18 mouse cellular contexts compared by ENCODE assay signal in genomic region chr4:107243365-107244333, GRCm38 (mm10). TPM values are rescaled to one million over a fixed set of nuclear protein-coding genes. Genes with fewer than 3 reads are reported as not detected.
DNase-seq lines count a peak whose midpoint lies in the region; ATAC-seq and TF ChIP-seq lines count a peak whose summit lies in the region.
"Had no signal": no experiment of that assay in that cellular context is flagged by ENCODE, and none has a peak within 500 bp of the region (broad histone marks: within the 10 kb centered on the region; RNA-seq: fewer than 3 reads in every experiment).

No protein-coding gene starts in this region.

- H3K36me3 ChIP-seq in heart, embryonic 12.5 days, result peaks cover 45% of the 10 kb centered on the region
- H3K36me3 ChIP-seq in hindbrain, postnatal 0 days (ENCODE audit: insufficient read depth, low read length), result peaks cover 13% of the 10 kb centered on the region

- H3K4me1 ChIP-seq in heart, embryonic 12.5 days (replicated peaks), result peaks cover 37% of the 10 kb centered on the region
- H3K4me1 ChIP-seq in hindbrain, postnatal 0 days (ENCODE audit: insufficient read depth, low read length), result no peaks in the 10 kb centered on the region
- H3K4me1 ChIP-seq: neural tube, embryonic 12.5 days had no signal

- H3K9ac ChIP-seq in heart, embryonic 12.5 days, result no peak overlapping the region
- no peak overlapping the region for H3K9ac ChIP-seq in hindbrain, postnatal 0 days (replicated peaks; ENCODE audit: low read length)
- H3K9ac ChIP-seq: limb, embryonic 13.5 days; neural tube, embryonic 12.5 days had no signal

- intact Hi-C loops in heart, postnatal 36 days (cut with DNase I), result no loop called here

- H3K27me3 ChIP-seq in heart, embryonic 12.5 days (replicated peaks), result no peaks in the 10 kb centered on the region
- H3K27me3 ChIP-seq in hindbrain, postnatal 0 days (ENCODE audit: insufficient read depth, low read length), result no peaks in the 10 kb centered on the region
- H3K27me3 ChIP-seq: limb, embryonic 13.5 days; neural tube, embryonic 12.5 days had no signal

- no peak for DNase-seq in heart, postnatal 36 days
- DNase-seq in layer of hippocampus, adult 2 months (ENCODE audit: low spot score in 2 of 2), result no peak
- DNase-seq in layer of hippocampus, adult 9-10 months (ENCODE audit: low spot score), result no peak
- peak; percentile 22 for DNase-seq in MN1 (ENCODE audit: low spot score)
- DNase-seq in hindbrain, postnatal 0 days (ENCODE audit: low spot score), result peak; percentile 26
- DNase-seq in urinary bladder, postnatal 25 days (ENCODE audit: low spot score), result no peak
- DNase-seq: cerebellum, adult 8-10 months; embryo, embryonic 11 days; gastrocnemius, postnatal 14 days; kidney, adult 8-10 months; layer of hippocampus, postnatal 36 days; lung, adult 2 months; right cerebral cortex, postnatal 14 days; thymus, postnatal 25 days had no signal

- no peak for ATAC-seq in heart, embryonic 12.5 days (ENCODE audit: insufficient number of reproducible peaks, low FRiP score)
- no peak for ATAC-seq in hindbrain, postnatal 0 days

- H3K4me2 ChIP-seq in heart, embryonic 12.5 days, result no peak overlapping the region; the same call in 1 of the 2 replicates
- no peak overlapping the region for H3K4me2 ChIP-seq in hindbrain, postnatal 0 days (ENCODE audit: low read depth, low read length)
- H3K4me2 ChIP-seq: limb, embryonic 13.5 days; neural tube, embryonic 12.5 days had no signal

- no peaks in the 10 kb centered on the region for H3K9me3 ChIP-seq in heart, embryonic 12.5 days (replicated peaks)
- H3K9me3 ChIP-seq in hindbrain, postnatal 0 days (ENCODE audit: low read length), result no peaks in the 10 kb centered on the region
- H3K9me3 ChIP-seq: limb, embryonic 13.5 days; neural tube, embryonic 12.5 days had no signal

- TF ChIP-seq CTCF in layer of hippocampus, adult 2 months (conservative IDR thresholded peaks at IDR 0.05), result no peak
- no peak for TF ChIP-seq CTCF in hindbrain, postnatal 0 days (IDR thresholded peaks at IDR 0.05; ENCODE audit: low read depth)

- H3K4me3 ChIP-seq in heart, embryonic 12.5 days, result no peak overlapping the region
- no peak overlapping the region for H3K4me3 ChIP-seq in layer of hippocampus, adult 2 months
- no peak overlapping the region for H3K4me3 ChIP-seq in hindbrain, postnatal 0 days (ENCODE audit: low read length)
- H3K4me3 ChIP-seq: limb, embryonic 13.5 days; neural tube, embryonic 12.5 days had no signal

- H3K27ac ChIP-seq in heart, embryonic 12.5 days (ENCODE audit: poor library complexity, severe bottlenecking), result peak overlapping the region; percentile 11
- H3K27ac ChIP-seq in layer of hippocampus, adult 2 months, result peak overlapping the region; percentile 72
- H3K27ac ChIP-seq in hindbrain, postnatal 0 days, result no peak overlapping the region
- H3K27ac ChIP-seq: limb, embryonic 13.5 days; neural tube, embryonic 12.5 days had no signal

- WGBS in heart, embryonic 12.5 days, result 59% methylated on average over 6 of the region's 6 CpGs
- WGBS in hindbrain, postnatal 0 days, result 58% methylated on average over 6 of the region's 6 CpGs

RNA-seq across cellular contexts. Expression of gene Lrrc42, which starts 9.7 kb away (rescaled TPM):
- polyA plus RNA-seq in heart, embryonic 12.5 days (2016; fragmentation: Nextera tagmentation; extraction: Ambion mirVana), result 60.2 and 63.5 TPM in 2 replicates
- total RNA-seq in heart, postnatal 36 days (2021), result 10 to 100 TPM; 12.5 to 13.5 TPM
- 10 to 100 TPM; 31.7 to 33.4 TPM for total RNA-seq in layer of hippocampus, adult 2 months (2021)
- 6.6 and 18.2 TPM in 2 replicates for total RNA-seq in hindbrain, postnatal 0 days (2014; rRNA removed)
- polyA plus RNA-seq in hindbrain, postnatal 0 days (2015; fragmentation: Nextera tagmentation; extraction: Ambion mirVana), result 33.5 and 42.2 TPM in 2 replicates

RNA-seq across cellular contexts. Expression of gene Hspb11, which starts 9.7 kb away (rescaled TPM):
- 44.4 and 47.1 TPM in 2 replicates for polyA plus RNA-seq in heart, embryonic 12.5 days (2016; fragmentation: Nextera tagmentation; extraction: Ambion mirVana)
- 10 to 100 TPM; 13.3 to 13.8 TPM for total RNA-seq in heart, postnatal 36 days (2021)
- total RNA-seq in layer of hippocampus, adult 2 months (2021), result 10 to 100 TPM; 22.9 to 26.0 TPM
- total RNA-seq in hindbrain, postnatal 0 days (2014; rRNA removed), result 7.5 and 12.2 TPM in 2 replicates
- polyA plus RNA-seq in hindbrain, postnatal 0 days (2015; fragmentation: Nextera tagmentation; extraction: Ambion mirVana), result 36.4 and 38.8 TPM in 2 replicates

RNA-seq across cellular contexts. Expression of gene Ldlrad1, which starts 34.7 kb away (rescaled TPM):
- polyA plus RNA-seq in heart, embryonic 12.5 days (2016; fragmentation: Nextera tagmentation; extraction: Ambion mirVana), result not detected in 2 replicates
- total RNA-seq in heart, postnatal 36 days (2021), result not detected
- not detected for total RNA-seq in layer of hippocampus, adult 2 months (2021)
- not detected in 2 replicates for total RNA-seq in hindbrain, postnatal 0 days (2014; rRNA removed)
- not detected in 2 replicates for polyA plus RNA-seq in hindbrain, postnatal 0 days (2015; fragmentation: Nextera tagmentation; extraction: Ambion mirVana)
- total RNA-seq: gastrocnemius, postnatal 14 days; layer of hippocampus, postnatal 36 days; megakaryocyte progenitor cell, adult 5-6 weeks had no signal
- polyA plus RNA-seq: limb, embryonic 13.5 days; neural tube, embryonic 12.5 days had no signal

Comparison
In these comparisons a context has a peak if more than half of its experiments do, and no peak if none do; other contexts are left out.
1. DNase-seq: peak in MN1 (single experiment) and hindbrain, postnatal 0 days (single experiment); none in heart, postnatal 36 days (0 of 2), layer of hippocampus, adult 2 months (0 of 2), layer of hippocampus, adult 9-10 months (single experiment) and urinary bladder, postnatal 25 days (single experiment).